ENCODE assay signal across 18 mouse cellular contexts in genomic region chr11:74850998-74851661, GRCm38 (mm10). TPM values are rescaled to one million over a fixed set of nuclear protein-coding genes. Genes with fewer than 3 reads are reported as not detected.
A peak's percentile ranks its signal among the peaks of the same experiment; 100 is the strongest.
DNase-seq lines count a peak whose midpoint lies in the region; ATAC-seq and TF ChIP-seq lines count a peak whose summit lies in the region.
"Had no signal": no experiment of that assay in that cellular context is flagged by ENCODE, and none has a peak within 500 bp of the region (broad histone marks: within the 10 kb centered on the region; RNA-seq: fewer than 3 reads in every experiment).

No protein-coding gene starts in this region.

- ATAC-seq in limb, embryonic 11.5 days (ENCODE audit: insufficient number of reproducible peaks, low FRiP score, low TSS enrichment, low read depth) = no peak
- ATAC-seq in kidney, postnatal 0 days (replicated peaks; ENCODE audit: low FRiP score, low read depth) = peak; percentile 64
- no peak for ATAC-seq in midbrain, embryonic 11.5 days (ENCODE audit: low FRiP score)
- no peak for ATAC-seq in activated CD4-positive, CD25-positive, alpha-beta regulatory T cell, adult 4 months
- ATAC-seq: midbrain, embryonic 16.5 days had no signal

- H3K4me3 ChIP-seq in limb, embryonic 11.5 days (ENCODE audit: low read depth, low read length) = no peak overlapping the region
- no peak overlapping the region for H3K4me3 ChIP-seq in limb, embryonic 10.5 days
- no peak overlapping the region for H3K4me3 ChIP-seq in kidney, adult 2 months (ENCODE audit: insufficient read depth, low read depth, low read length)
- no peak overlapping the region for H3K4me3 ChIP-seq in kidney, postnatal 0 days (replicated peaks; ENCODE audit: low read depth, low read length)
- no peak overlapping the region for H3K4me3 ChIP-seq in midbrain, embryonic 11.5 days (ENCODE audit: low read depth, low read length)
- H3K4me3 ChIP-seq: gastrocnemius, adult 2 months; heart, embryonic 15.5 days; limb, embryonic 15.5 days; liver, embryonic 15.5 days; stomach, embryonic 15.5 days had no signal

- no peaks in the 10 kb centered on the region for H3K9me3 ChIP-seq in limb, embryonic 11.5 days (ENCODE audit: control insufficient read depth, low read length)
- H3K9me3 ChIP-seq in limb, embryonic 10.5 days (replicated peaks) = no peaks in the 10 kb centered on the region
- no peaks in the 10 kb centered on the region for H3K9me3 ChIP-seq in kidney, postnatal 0 days (replicated peaks; ENCODE audit: low read length)
- no peaks in the 10 kb centered on the region for H3K9me3 ChIP-seq in midbrain, embryonic 11.5 days (ENCODE audit: control insufficient read depth, low read length)
- H3K9me3 ChIP-seq: heart, embryonic 15.5 days; limb, embryonic 15.5 days; liver, embryonic 15.5 days; stomach, embryonic 15.5 days had no signal

- WGBS in limb, embryonic 11.5 days = 81% methylated on average over 14 of the region's 14 CpGs
- WGBS in limb, embryonic 10.5 days = 83% methylated on average over 14 of the region's 14 CpGs
- 46% methylated on average over 14 of the region's 14 CpGs for WGBS in kidney, adult 2 months
- 64% methylated on average over 14 of the region's 14 CpGs for WGBS in kidney, postnatal 0 days
- WGBS in midbrain, embryonic 11.5 days = 85% methylated on average over 14 of the region's 14 CpGs

- no peaks in the 10 kb centered on the region for H3K4me1 ChIP-seq in limb, embryonic 11.5 days (ENCODE audit: control insufficient read depth, insufficient read depth, low read length)
- H3K4me1 ChIP-seq in limb, embryonic 10.5 days = peaks cover 21% of the 10 kb centered on the region
- peaks cover 28% of the 10 kb centered on the region for H3K4me1 ChIP-seq in kidney, adult 2 months (ENCODE audit: control insufficient read depth, insufficient read depth, low read length)
- H3K4me1 ChIP-seq in kidney, postnatal 0 days (replicated peaks; ENCODE audit: insufficient read depth, low read length) = peaks cover 12% of the 10 kb centered on the region
- no peaks in the 10 kb centered on the region for H3K4me1 ChIP-seq in midbrain, embryonic 11.5 days (ENCODE audit: control insufficient read depth, insufficient read depth, low read length)

- 0 out of 2 replicates have a peak overlapping the region, but pooled peaks have one; percentile 4 for H3K27ac ChIP-seq in limb, embryonic 11.5 days (replicated peaks; ENCODE audit: low read depth, low read length)
- no peak overlapping the region for H3K27ac ChIP-seq in limb, embryonic 10.5 days
- H3K27ac ChIP-seq in kidney, adult 2 months (ENCODE audit: insufficient read depth, low read depth, low read length) = peak overlapping the region; percentile 65
- H3K27ac ChIP-seq in kidney, postnatal 0 days = peak overlapping the region; percentile 80
- H3K27ac ChIP-seq in midbrain, embryonic 11.5 days (ENCODE audit: low read depth, low read length) = no peak overlapping the region
- H3K27ac ChIP-seq: gastrocnemius, adult 2 months; heart, embryonic 15.5 days; hindbrain, embryonic 14.5 days; limb, embryonic 15.5 days; liver, embryonic 15.5 days; stomach, embryonic 15.5 days had no signal

- no peak overlapping the region for H3K9ac ChIP-seq in limb, embryonic 11.5 days (ENCODE audit: low read length)
- H3K9ac ChIP-seq in kidney, postnatal 0 days (ENCODE audit: low read depth, low read length) = no peak overlapping the region
- no peak overlapping the region for H3K9ac ChIP-seq in midbrain, embryonic 11.5 days (ENCODE audit: low read length)
- H3K9ac ChIP-seq: heart, embryonic 15.5 days; hindbrain, embryonic 14.5 days; limb, embryonic 15.5 days; liver, embryonic 15.5 days; stomach, embryonic 15.5 days had no signal

- DNase-seq in limb, embryonic 11.5 days (ENCODE audit: low spot score) = no peak
- no peak for DNase-seq in limb, embryonic 10.5 days (ENCODE audit: low spot score)
- DNase-seq in kidney, adult 2 months = peak; percentile 87
- DNase-seq in kidney, postnatal 0 days (ENCODE audit: low spot score) = peak; percentile 51
- DNase-seq in cerebellum, postnatal 36 days = no peak
- no peak for DNase-seq in midbrain, embryonic 11.5 days (ENCODE audit: low spot score, missing footprints)
- DNase-seq: cerebellum, adult 8-10 months; gastrocnemius, adult 2 months; heart, postnatal 36 days; layer of hippocampus, postnatal 36 days; thymus, adult 18-20 months had no signal

- peak; percentile 10 for TF ChIP-seq POLR2A in kidney, adult 2 months (IDR thresholded peaks at IDR 0.05; ENCODE audit: low read depth, low read length)

- no peaks in the 10 kb centered on the region for H3K36me3 ChIP-seq in limb, embryonic 11.5 days (ENCODE audit: control insufficient read depth, insufficient read depth, low read length)
- H3K36me3 ChIP-seq in limb, embryonic 10.5 days = no peaks in the 10 kb centered on the region
- H3K36me3 ChIP-seq in kidney, adult 2 months (ENCODE audit: control insufficient read depth, insufficient read depth, low read length) = no peaks in the 10 kb centered on the region
- H3K36me3 ChIP-seq in kidney, postnatal 0 days (ENCODE audit: insufficient read depth, low read length) = no peaks in the 10 kb centered on the region
- H3K36me3 ChIP-seq in midbrain, embryonic 11.5 days (ENCODE audit: control insufficient read depth, insufficient read depth, low read length) = no peaks in the 10 kb centered on the region
- H3K36me3 ChIP-seq: heart, embryonic 15.5 days; liver, embryonic 15.5 days; stomach, embryonic 15.5 days had no signal

- H3K4me2 ChIP-seq in limb, embryonic 11.5 days (ENCODE audit: low read depth, severe bottlenecking) = no peak overlapping the region
- no peak overlapping the region for H3K4me2 ChIP-seq in kidney, postnatal 0 days (ENCODE audit: low read length)
- no peak overlapping the region for H3K4me2 ChIP-seq in midbrain, embryonic 11.5 days
- H3K4me2 ChIP-seq: heart, embryonic 15.5 days; hindbrain, embryonic 14.5 days; limb, embryonic 15.5 days; liver, embryonic 15.5 days; stomach, embryonic 15.5 days had no signal

- TF ChIP-seq CTCF in kidney, adult 2 months (conservative IDR thresholded peaks at IDR 0.05; ENCODE audit: insufficient read depth, insufficient read length, low read depth, low read length) = no peak
- no peak for TF ChIP-seq CTCF in kidney, postnatal 0 days (IDR thresholded peaks at IDR 0.05; ENCODE audit: low read depth)

- H3K27me3 ChIP-seq in limb, embryonic 11.5 days (ENCODE audit: control insufficient read depth, insufficient read depth, low read length) = no peaks in the 10 kb centered on the region
- H3K27me3 ChIP-seq in limb, embryonic 10.5 days (ENCODE audit: low read depth, poor library complexity, severe bottlenecking) = no peaks in the 10 kb centered on the region
- H3K27me3 ChIP-seq in kidney, adult 2 months (replicated peaks; ENCODE audit: control insufficient read depth, insufficient read depth, low read length) = no peaks in the 10 kb centered on the region
- no peaks in the 10 kb centered on the region for H3K27me3 ChIP-seq in kidney, postnatal 0 days (ENCODE audit: insufficient read depth, low read length)
- H3K27me3 ChIP-seq in midbrain, embryonic 11.5 days (ENCODE audit: control insufficient read depth, insufficient read depth, low read length) = no peaks in the 10 kb centered on the region
- H3K27me3 ChIP-seq: heart, embryonic 15.5 days; limb, embryonic 15.5 days; liver, embryonic 15.5 days; stomach, embryonic 15.5 days had no signal

RNA-seq across cellular contexts. Expression of gene Mnt, which starts 20.4 kb away (rescaled TPM):
- 5.1 and 5.5 TPM in 2 replicates for polyA plus RNA-seq in limb, embryonic 11.5 days (2014; fragmentation: Nextera tagmentation; extraction: Ambion mirVana)
- polyA plus RNA-seq in limb, embryonic 10.5 days (2016; fragmentation: Nextera tagmentation; extraction: Ambion mirVana) = 4.8 and 5.7 TPM in 2 replicates
- 12.8 and 13.9 TPM in 2 replicates for polyA plus RNA-seq in kidney, adult 2 months (2012; rRNA removed)
- 5.5 and 5.7 TPM in 2 replicates for polyA plus RNA-seq in kidney, postnatal 0 days (2015; fragmentation: Nextera tagmentation; extraction: Ambion mirVana)
- polyA plus RNA-seq in midbrain, embryonic 11.5 days (2014; fragmentation: Nextera tagmentation; extraction: Ambion mirVana) = 3.7 and 4.5 TPM in 2 replicates
- polyA plus RNA-seq in activated CD4-positive, CD25-positive, alpha-beta regulatory T cell, adult 4 months (2017; shearing (Covaris generic)) = 1 to 10 TPM; 5.4 to 6.9 TPM

RNA-seq across cellular contexts. Expression of gene Sgsm2, which starts 45.7 kb away (rescaled TPM):
- 3.0 and 3.4 TPM in 2 replicates for polyA plus RNA-seq in limb, embryonic 11.5 days (2014; fragmentation: Nextera tagmentation; extraction: Ambion mirVana)
- 3.0 and 4.1 TPM in 2 replicates for polyA plus RNA-seq in limb, embryonic 10.5 days (2016; fragmentation: Nextera tagmentation; extraction: Ambion mirVana)
- polyA plus RNA-seq in kidney, adult 2 months (2012; rRNA removed) = 27.5 and 31.0 TPM in 2 replicates
- 4.9 TPM in 2 replicates for polyA plus RNA-seq in kidney, postnatal 0 days (2015; fragmentation: Nextera tagmentation; extraction: Ambion mirVana)
- 5.8 and 6.8 TPM in 2 replicates for polyA plus RNA-seq in midbrain, embryonic 11.5 days (2014; fragmentation: Nextera tagmentation; extraction: Ambion mirVana)
- polyA plus RNA-seq in activated CD4-positive, CD25-positive, alpha-beta regulatory T cell, adult 4 months (2017; shearing (Covaris generic)) = 1 to 10 TPM; 1.6 to 2.0 TPM

RNA-seq across cellular contexts. Expression of gene Tsr1, which starts 46.7 kb away (rescaled TPM):
- polyA plus RNA-seq in limb, embryonic 11.5 days (2014; fragmentation: Nextera tagmentation; extraction: Ambion mirVana) = 52.9 and 59.9 TPM in 2 replicates
- 55.3 and 61.4 TPM in 2 replicates for polyA plus RNA-seq in limb, embryonic 10.5 days (2016; fragmentation: Nextera tagmentation; extraction: Ambion mirVana)
- polyA plus RNA-seq in kidney, adult 2 months (2012; rRNA removed) = 6.3 and 6.6 TPM in 2 replicates
- polyA plus RNA-seq in kidney, postnatal 0 days (2015; fragmentation: Nextera tagmentation; extraction: Ambion mirVana) = 31.6 and 32.7 TPM in 2 replicates
- 48.9 and 51.3 TPM in 2 replicates for polyA plus RNA-seq in midbrain, embryonic 11.5 days (2014; fragmentation: Nextera tagmentation; extraction: Ambion mirVana)
- polyA plus RNA-seq in activated CD4-positive, CD25-positive, alpha-beta regulatory T cell, adult 4 months (2017; shearing (Covaris generic)) = 10 to 100 TPM; 38.4 to 39.2 TPM

Comparison
In these comparisons a context has a peak if more than half of its experiments do, and no peak if none do; other contexts are left out.
1. H3K27ac ChIP-seq: peak in limb, embryonic 11.5 days (single experiment), kidney, adult 2 months (single experiment) and kidney, postnatal 0 days (single experiment); none in limb, embryonic 10.5 days (single experiment) and midbrain, embryonic 11.5 days (single experiment).
2. DNase-seq: peak in kidney, adult 2 months (single experiment) and kidney, postnatal 0 days (single experiment); none in limb, embryonic 11.5 days (single experiment), limb, embryonic 10.5 days (single experiment), cerebellum, postnatal 36 days (0 of 2) and midbrain, embryonic 11.5 days (single experiment).